Mouse (Mus musculus): ENCODE measurements around the gene Mrps7. TPM values are rescaled to one million over a fixed set of nuclear protein-coding genes. Genes with fewer than 3 reads are reported as not detected.

The Mrps7 gene
- 9.3 and 10.9 TPM in 2 replicates for polyA plus RNA-seq (2012; rRNA removed)

GRCm38 (mm10) chr11:115603476-115604303 lies at the start of gene Mrps7, which contains the start of gene Gga3:
Gene Mrps7, plus strand, starts transcription at chr11:115603925.
Gene Gga3, minus strand, starts transcription at chr11:115604051.
- peak within 1 kb of the TSS; percentile 87 for H3K4me3 ChIP-seq (ENCODE audit: control insufficient read depth, low read depth, low read length)
- TF ChIP-seq CTCF (IDR thresholded peaks at IDR 0.05; ENCODE audit: control insufficient read depth, insufficient read depth, insufficient replicate concordance, low read depth, low read length) (no peak), POLR2A (IDR thresholded peaks at IDR 0.05; ENCODE audit: control insufficient read depth, low read depth, low read length) (peak; percentile 78; the same call in 1 of the 2 replicates)
- no peaks in the 10 kb centered on the region for H3K27me3 ChIP-seq (ENCODE audit: control insufficient read depth, insufficient read depth, low read length)
- H3K27ac ChIP-seq (ENCODE audit: control insufficient read depth, insufficient read depth, low read depth, low read length): peak within 1 kb of the TSS; percentile 98
- H3K4me1 ChIP-seq (ENCODE audit: control insufficient read depth, insufficient read depth, low read length): peaks cover 2% of the 10 kb centered on the region
- H3K36me3 ChIP-seq (ENCODE audit: control insufficient read depth, insufficient read depth, low read length): peaks cover 1% of the 10 kb centered on the region; the same call in 1 of the 2 replicates

GRCm38 (mm10) chr11:115555717-115556116 lies 48.0 kb upstream of the Mrps7 start:
- no peak overlapping the region for H3K4me3 ChIP-seq (ENCODE audit: control insufficient read depth, low read depth, low read length)
- H3K4me1 ChIP-seq (ENCODE audit: control insufficient read depth, insufficient read depth, low read length): no peaks in the 10 kb centered on the region
- TF ChIP-seq CTCF (IDR thresholded peaks at IDR 0.05; ENCODE audit: control insufficient read depth, insufficient read depth, insufficient replicate concordance, low read depth, low read length): no peak
- TF ChIP-seq POLR2A (IDR thresholded peaks at IDR 0.05; ENCODE audit: control insufficient read depth, low read depth, low read length): no peak
- no peak overlapping the region for H3K27ac ChIP-seq (ENCODE audit: control insufficient read depth, insufficient read depth, low read depth, low read length)
- H3K36me3 ChIP-seq (ENCODE audit: control insufficient read depth, insufficient read depth, low read length): no peaks in the 10 kb centered on the region
- no peaks in the 10 kb centered on the region for H3K27me3 ChIP-seq (ENCODE audit: control insufficient read depth, insufficient read depth, low read length)

GRCm38 (mm10) chr11:115563406-115563805 lies 40.3 kb upstream of the Mrps7 start:
- TF ChIP-seq POLR2A (IDR thresholded peaks at IDR 0.05; ENCODE audit: control insufficient read depth, low read depth, low read length) (no peak), CTCF (IDR thresholded peaks at IDR 0.05; ENCODE audit: control insufficient read depth, insufficient read depth, insufficient replicate concordance, low read depth, low read length) (no peak)

DNA sequence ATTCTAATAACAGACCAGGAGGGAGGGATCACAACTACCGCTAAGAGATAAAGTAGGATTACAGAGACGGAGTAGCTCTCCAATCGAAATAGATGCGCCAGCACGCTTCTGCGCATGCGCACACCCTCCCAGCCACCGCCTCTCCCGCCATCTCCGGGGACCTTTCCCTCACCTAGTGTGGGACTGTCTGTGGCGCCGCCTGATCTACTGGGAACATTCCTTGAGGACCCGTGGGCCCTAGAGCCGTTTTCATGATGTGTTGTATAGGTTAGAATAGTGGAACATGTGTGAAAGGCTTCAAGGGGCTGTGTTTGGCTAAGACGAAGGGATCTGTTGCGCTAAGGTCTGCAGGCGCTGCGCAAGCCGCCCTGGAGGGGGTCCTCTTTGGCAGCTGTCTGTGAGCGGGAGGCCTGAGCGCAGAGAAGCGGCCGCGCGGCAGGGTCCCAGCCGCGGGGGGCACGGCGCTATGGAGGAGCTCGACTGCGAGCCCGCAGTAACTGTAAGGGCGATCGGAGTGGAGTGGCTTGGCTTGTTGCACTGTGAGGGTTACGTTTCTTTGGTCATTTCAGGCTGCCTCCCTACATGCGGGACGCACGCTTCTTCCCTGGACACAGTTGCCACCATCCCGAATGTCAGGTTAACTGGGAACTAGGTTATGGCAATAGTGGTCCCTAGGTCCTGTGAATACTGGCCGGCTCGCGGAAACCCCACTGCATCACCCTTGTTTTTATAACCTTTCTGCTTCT lies 39.5 kb upstream of the Mrps7 start, which contains the start of gene Nup85:
Nup85 (plus strand) TSS at position 371 of the 746 bp plus-strand sequence.
- Histone ChIP-seq H3K4me1 (ENCODE audit: control insufficient read depth, insufficient read depth, low read length) (no peaks in the 10 kb centered on the region; the same call in 1 of the 2 replicates), H3K4me3 (ENCODE audit: control insufficient read depth, low read depth, low read length) (peak within 1 kb of the TSS; percentile 97), H3K36me3 (ENCODE audit: control insufficient read depth, insufficient read depth, low read length) (peaks cover 2% of the 10 kb centered on the region), H3K27me3 (ENCODE audit: control insufficient read depth, insufficient read depth, low read length) (no peaks in the 10 kb centered on the region), H3K27ac (ENCODE audit: control insufficient read depth, insufficient read depth, low read depth, low read length) (peak within 1 kb of the TSS; percentile 85)
- TF ChIP-seq POLR2A (IDR thresholded peaks at IDR 0.05; ENCODE audit: control insufficient read depth, low read depth, low read length) (peak; percentile 78), CTCF (IDR thresholded peaks at IDR 0.05; ENCODE audit: control insufficient read depth, insufficient read depth, insufficient replicate concordance, low read depth, low read length) (no peak)

More at GRCm38 (mm10) chr11:115563406-115563805, 40.3 kb upstream of the Mrps7 start:
- H3K4me3 ChIP-seq (ENCODE audit: control insufficient read depth, low read depth, low read length): peak overlapping the region; percentile 97
- no peaks in the 10 kb centered on the region for H3K27me3 ChIP-seq (ENCODE audit: control insufficient read depth, insufficient read depth, low read length)
- peaks cover 1% of the 10 kb centered on the region for H3K36me3 ChIP-seq (ENCODE audit: control insufficient read depth, insufficient read depth, low read length)
- no peaks in the 10 kb centered on the region; the same call in 1 of the 2 replicates for H3K4me1 ChIP-seq (ENCODE audit: control insufficient read depth, insufficient read depth, low read length)
- H3K27ac ChIP-seq (ENCODE audit: control insufficient read depth, insufficient read depth, low read depth, low read length): peak overlapping the region; percentile 32

DNA sequence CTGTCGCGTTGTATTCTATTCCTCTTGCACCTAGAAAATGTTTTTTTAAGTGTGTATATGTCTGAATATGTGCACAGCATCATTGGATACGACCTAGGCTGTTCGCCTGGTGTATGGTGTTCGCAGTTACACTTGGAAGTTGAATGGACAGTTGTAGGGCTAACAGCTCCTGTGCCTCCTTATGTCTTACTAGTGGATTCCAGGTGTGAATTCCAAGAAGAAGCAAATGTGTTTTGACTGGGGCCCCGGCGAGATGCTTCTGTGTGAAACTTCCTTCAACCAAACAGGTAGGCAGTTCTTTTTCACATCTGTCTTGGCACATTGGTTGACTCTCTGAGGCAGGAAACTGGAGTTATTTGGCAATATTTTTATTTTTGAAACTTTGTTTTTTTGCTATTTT lies 38.8 kb upstream of the Mrps7 start:
- Histone ChIP-seq H3K4me1 (ENCODE audit: control insufficient read depth, insufficient read depth, low read length) (no peaks in the 10 kb centered on the region; the same call in 1 of the 2 replicates), H3K36me3 (ENCODE audit: control insufficient read depth, insufficient read depth, low read length) (peaks cover 4% of the 10 kb centered on the region), H3K27me3 (ENCODE audit: control insufficient read depth, insufficient read depth, low read length) (no peaks in the 10 kb centered on the region), H3K4me3 (ENCODE audit: control insufficient read depth, low read depth, low read length) (peak overlapping the region; percentile 97; the same call in 1 of the 2 replicates), H3K27ac (ENCODE audit: control insufficient read depth, insufficient read depth, low read depth, low read length) (no peak overlapping the region; the same call in 1 of the 2 replicates)
- TF ChIP-seq CTCF (IDR thresholded peaks at IDR 0.05; ENCODE audit: control insufficient read depth, insufficient read depth, insufficient replicate concordance, low read depth, low read length) (no peak), POLR2A (IDR thresholded peaks at IDR 0.05; ENCODE audit: control insufficient read depth, low read depth, low read length) (no peak)

- H3K27me3 ChIP-seq (ENCODE audit: control insufficient read depth, insufficient read depth, low read length): no peaks in the 10 kb centered on the region
- no peak overlapping the region for H3K27ac ChIP-seq (ENCODE audit: control insufficient read depth, insufficient read depth, low read depth, low read length)
- H3K4me3 ChIP-seq (ENCODE audit: control insufficient read depth, low read depth, low read length): no peak overlapping the region
- TF ChIP-seq CTCF (IDR thresholded peaks at IDR 0.05; ENCODE audit: control insufficient read depth, insufficient read depth, insufficient replicate concordance, low read depth, low read length): no peak
- no peaks in the 10 kb centered on the region for H3K4me1 ChIP-seq (ENCODE audit: control insufficient read depth, insufficient read depth, low read length)
- no peaks in the 10 kb centered on the region for H3K36me3 ChIP-seq (ENCODE audit: control insufficient read depth, insufficient read depth, low read length)
Observed at GRCm38 (mm10) chr11:115579080-115579479, 24.6 kb upstream of the Mrps7 start.

Measured in testis, adult 2 months (tissue).